Mouse (Mus musculus): ENCODE results near the gene Lpp. TPM values are rescaled to one million over a fixed set of nuclear protein-coding genes. Genes with fewer than 3 reads are reported as not detected.

Gene Lpp
- polyA plus RNA-seq, 1 experiment from 2014 or later = 79.9 TPM

DNA sequence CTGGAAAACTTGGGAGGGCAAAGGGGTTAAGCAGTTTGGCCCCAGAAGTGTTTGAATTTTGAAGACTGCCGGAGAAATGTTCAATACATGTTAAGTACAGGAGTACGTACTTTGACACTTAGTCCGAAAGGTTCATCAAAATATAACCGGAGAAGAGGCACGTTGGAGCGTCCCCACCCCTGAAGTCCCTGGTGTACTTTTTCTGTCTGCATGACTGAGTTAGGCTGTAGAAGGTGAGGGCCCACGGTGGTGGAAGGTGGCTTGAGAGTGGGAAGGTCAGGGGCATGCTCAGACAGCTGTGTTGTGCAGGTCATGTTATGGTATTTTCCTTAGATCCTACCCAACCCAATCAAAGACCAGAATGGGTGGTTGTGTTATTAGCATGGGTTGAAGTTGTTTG lies 1.4 kb upstream of the Lpp start:
- Histone ChIP-seq H3K27me3 (ENCODE audit: insufficient read depth, low read length) (no peaks in the 10 kb centered on the region), H3K9me3 (ENCODE audit: low read depth, low read length) (no peaks in the 10 kb centered on the region), H3K36me3 (ENCODE audit: insufficient read depth) (no peaks in the 10 kb centered on the region), H3K4me3 (ENCODE audit: low read depth, low read length) (no peak overlapping the region), H3K4me1 (ENCODE audit: insufficient read depth) (peaks cover 16% of the 10 kb centered on the region), H3K9ac (no peak overlapping the region; the same call in 1 of the 2 replicates), H3K27ac (ENCODE audit: low read depth) (peak overlapping the region; percentile 100), H3K4me2 (peak overlapping the region; percentile 79)
- WGBS = 75% methylated on average over 7 of the region's 7 CpGs
- TF ChIP-seq CTCF (IDR thresholded peaks at IDR 0.05; ENCODE audit: low read depth) = no peak
- DNase-seq = no peak
- ATAC-seq (ENCODE audit: insufficient read depth) = no peak

DNA sequence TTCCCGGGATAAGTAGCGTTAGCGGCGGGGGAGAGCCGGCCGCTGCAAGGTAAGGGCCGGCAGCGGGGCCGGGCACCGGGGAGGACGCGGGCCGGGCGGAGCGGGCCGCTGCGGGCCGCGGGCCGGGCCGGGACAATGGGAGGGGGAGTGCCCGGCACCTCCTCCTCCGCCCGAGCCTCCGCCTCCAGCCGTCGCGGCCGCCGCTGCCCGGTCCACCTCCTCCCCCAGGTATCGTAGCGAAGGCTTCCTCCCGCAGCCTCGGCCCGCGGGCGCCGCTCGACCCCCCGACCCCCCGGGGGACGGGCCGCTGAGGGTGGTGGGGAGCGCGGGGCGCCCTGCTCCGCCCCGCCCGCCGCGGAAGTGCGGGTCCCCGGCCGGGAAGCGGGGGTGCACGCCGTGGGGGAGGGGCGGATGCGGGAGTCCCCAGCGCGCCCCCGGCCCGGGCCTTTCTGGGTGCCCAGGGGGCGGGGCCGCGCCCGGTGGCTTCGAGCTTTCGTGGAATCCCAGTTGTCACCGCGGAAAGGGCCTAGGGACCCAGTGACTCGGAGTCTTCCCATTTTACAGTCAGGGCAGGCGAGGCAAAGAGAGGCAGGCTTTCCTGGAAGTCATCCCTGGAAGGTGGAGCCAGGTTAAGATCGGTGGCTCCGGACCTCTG lies 376 bp downstream of the Lpp start:
- TF ChIP-seq CTCF (IDR thresholded peaks at IDR 0.05; ENCODE audit: low read depth) = no peak
- WGBS = under 1% methylated on average over 61 of the region's 76 CpGs

DNA sequence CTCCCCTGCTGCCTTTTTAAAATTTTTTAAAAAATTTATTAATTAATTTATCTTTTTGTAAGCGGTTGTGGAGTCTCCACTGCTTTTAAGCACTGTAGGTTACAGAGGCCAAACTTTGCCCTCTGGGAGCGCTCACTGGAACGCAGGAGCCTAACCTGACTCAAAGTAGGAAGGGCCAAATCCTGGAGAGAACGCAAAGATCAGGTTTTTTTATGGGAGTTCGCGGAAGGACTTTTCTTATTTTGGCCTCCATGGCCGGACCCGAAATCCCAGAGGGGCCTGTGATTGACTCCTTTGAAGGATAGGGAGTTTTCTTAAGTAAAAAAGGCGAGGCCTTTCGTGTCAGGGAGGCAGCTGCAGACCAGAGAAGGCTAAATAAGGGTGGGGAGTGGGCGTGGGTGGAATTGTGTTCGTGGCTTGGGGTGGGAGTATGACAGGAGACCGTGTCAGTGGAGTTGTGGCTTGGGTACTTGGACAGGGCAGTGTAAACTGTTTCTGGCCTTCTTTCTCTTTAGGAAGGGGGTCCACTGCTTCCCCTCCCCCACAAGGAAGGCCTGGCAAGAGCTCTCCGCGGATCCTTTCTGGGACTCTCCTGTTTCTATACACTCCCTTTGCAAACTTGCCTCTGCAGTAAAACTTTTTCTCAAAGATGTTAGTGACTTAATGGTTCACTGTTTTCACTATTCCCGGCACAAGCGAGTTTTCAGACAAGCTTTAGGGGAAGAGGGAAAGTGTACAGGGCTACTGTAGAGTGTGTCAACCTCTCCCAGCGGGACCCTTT lies 1.1 kb downstream of the Lpp start:
- Histone ChIP-seq H3K27ac (ENCODE audit: low read depth) (peak overlapping the region; percentile 100), H3K4me3 (ENCODE audit: low read depth, low read length) (peak overlapping the region; percentile 83), H3K4me2 (peak overlapping the region; percentile 79), H3K27me3 (ENCODE audit: insufficient read depth, low read length) (no peaks in the 10 kb centered on the region), H3K4me1 (ENCODE audit: insufficient read depth) (peaks cover 21% of the 10 kb centered on the region), H3K36me3 (ENCODE audit: insufficient read depth) (no peaks in the 10 kb centered on the region), H3K9ac (peak overlapping the region; percentile 98), H3K9me3 (ENCODE audit: low read depth, low read length) (no peaks in the 10 kb centered on the region)
- peak; percentile 71 for DNase-seq
- no peak for ATAC-seq (ENCODE audit: insufficient read depth)
- 4% methylated on average over 18 of the region's 18 CpGs for WGBS
- no peak for TF ChIP-seq CTCF (IDR thresholded peaks at IDR 0.05; ENCODE audit: low read depth)

More for the DNA sequence above, 376 bp downstream of the Lpp start:
- DNase-seq (peak; percentile 74), ATAC-seq (ENCODE audit: insufficient read depth) (peak; percentile 64)
- H3K36me3 ChIP-seq (ENCODE audit: insufficient read depth) = no peaks in the 10 kb centered on the region
- H3K4me1 ChIP-seq (ENCODE audit: insufficient read depth) = peaks cover 21% of the 10 kb centered on the region
- peak overlapping the region; percentile 79 for H3K4me2 ChIP-seq
- peak overlapping the region; percentile 83 for H3K4me3 ChIP-seq (ENCODE audit: low read depth, low read length)
- no peaks in the 10 kb centered on the region for H3K27me3 ChIP-seq (ENCODE audit: insufficient read depth, low read length)
- peak overlapping the region; percentile 98 for H3K9ac ChIP-seq
- H3K9me3 ChIP-seq (ENCODE audit: low read depth, low read length) = no peaks in the 10 kb centered on the region
- peak overlapping the region; percentile 100 for H3K27ac ChIP-seq (ENCODE audit: low read depth)

DNA sequence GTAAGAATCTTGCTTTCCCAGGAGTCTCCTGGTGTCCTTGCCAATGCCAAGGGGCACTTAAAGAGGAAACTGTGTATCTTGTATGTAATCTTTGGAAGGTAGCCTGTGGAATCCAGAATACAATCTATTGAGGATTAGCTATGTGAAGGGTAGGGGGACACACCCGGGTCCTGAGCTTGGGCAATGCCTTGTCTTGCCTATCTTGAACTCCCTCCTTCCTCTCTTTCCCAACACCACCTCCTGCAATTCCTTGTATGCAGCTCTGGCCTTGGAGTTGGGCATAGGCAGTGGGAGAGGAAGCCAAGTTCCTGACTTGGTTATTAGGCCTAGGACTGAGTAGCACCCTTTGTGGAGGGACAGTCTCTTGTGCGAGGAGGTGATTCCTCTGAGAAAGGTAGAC lies 1.8 kb downstream of the Lpp start:
- DNase-seq (no peak), ATAC-seq (ENCODE audit: insufficient read depth) (no peak)
- Histone ChIP-seq H3K27me3 (ENCODE audit: insufficient read depth, low read length) (no peaks in the 10 kb centered on the region), H3K9me3 (ENCODE audit: low read depth, low read length) (no peaks in the 10 kb centered on the region), H3K9ac (peak overlapping the region; percentile 98), H3K27ac (ENCODE audit: low read depth) (peak overlapping the region; percentile 100; the same call in 1 of the 2 replicates), H3K4me3 (ENCODE audit: low read depth, low read length) (peak overlapping the region; percentile 83), H3K4me1 (ENCODE audit: insufficient read depth) (peaks cover 21% of the 10 kb centered on the region), H3K4me2 (peak overlapping the region; percentile 79), H3K36me3 (ENCODE audit: insufficient read depth) (no peaks in the 10 kb centered on the region)
- WGBS = 76% methylated on average over 2 of the region's 2 CpGs
- TF ChIP-seq CTCF (IDR thresholded peaks at IDR 0.05; ENCODE audit: low read depth) = no peak

DNA sequence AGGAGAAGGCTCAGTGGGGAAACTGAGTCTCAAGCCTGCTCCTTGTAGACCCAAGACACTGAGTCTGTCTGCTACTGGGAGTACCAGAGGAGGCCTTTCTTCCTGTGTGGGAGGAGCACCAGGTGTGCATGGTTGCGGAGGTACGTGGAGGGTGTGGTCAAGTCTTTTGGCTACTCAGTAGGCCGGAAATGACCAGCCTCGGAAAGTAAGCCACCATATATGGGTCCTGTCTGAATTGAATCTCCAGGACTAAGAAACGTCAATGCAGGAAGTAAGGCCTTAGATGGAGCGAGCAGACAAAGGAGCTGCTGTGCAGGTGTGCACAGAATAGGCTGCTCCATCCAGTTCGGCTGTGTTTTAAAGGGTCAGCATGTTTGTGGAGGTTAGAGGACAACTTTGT lies 3.2 kb downstream of the Lpp start:
- DNase-seq (no peak), ATAC-seq (ENCODE audit: insufficient read depth) (no peak)
- WGBS = 70% methylated on average over 7 of the region's 7 CpGs
- Histone ChIP-seq H3K9me3 (ENCODE audit: low read depth, low read length) (no peaks in the 10 kb centered on the region), H3K27me3 (ENCODE audit: insufficient read depth, low read length) (no peaks in the 10 kb centered on the region), H3K9ac (no peak overlapping the region), H3K36me3 (ENCODE audit: insufficient read depth) (no peaks in the 10 kb centered on the region), H3K4me2 (no peak overlapping the region; the same call in 1 of the 2 replicates), H3K4me1 (ENCODE audit: insufficient read depth) (peaks cover 21% of the 10 kb centered on the region), H3K4me3 (ENCODE audit: low read depth, low read length) (no peak overlapping the region), H3K27ac (ENCODE audit: low read depth) (0 out of 2 replicates have a peak overlapping the region, but pooled peaks have one; percentile 6)
- no peak for TF ChIP-seq CTCF (IDR thresholded peaks at IDR 0.05; ENCODE audit: low read depth)

DNA sequence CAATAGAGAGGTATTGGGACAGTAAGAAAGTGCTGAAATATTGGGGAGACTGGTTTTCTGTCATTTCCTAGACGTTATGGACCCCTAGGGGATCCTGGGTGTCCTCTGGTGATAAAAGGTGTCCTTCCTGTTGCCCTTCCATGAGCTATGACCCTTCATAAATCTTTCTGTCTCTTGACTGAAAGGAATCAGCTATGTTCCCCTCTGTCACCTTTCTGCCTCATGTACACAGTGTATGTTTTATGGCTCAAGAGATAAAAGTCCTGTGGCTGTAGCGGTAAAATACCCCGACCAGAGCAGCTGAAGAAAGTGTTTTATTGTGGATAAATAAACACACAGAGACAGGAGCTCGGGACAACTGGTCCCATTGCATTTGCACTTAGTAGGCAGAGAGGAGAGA lies 5.2 kb downstream of the Lpp start:
- no peak for TF ChIP-seq CTCF (IDR thresholded peaks at IDR 0.05; ENCODE audit: low read depth)
- Histone ChIP-seq H3K27me3 (ENCODE audit: insufficient read depth, low read length) (no peaks in the 10 kb centered on the region), H3K9ac (no peak overlapping the region), H3K4me2 (no peak overlapping the region), H3K4me1 (ENCODE audit: insufficient read depth) (peaks cover 17% of the 10 kb centered on the region), H3K9me3 (ENCODE audit: low read depth, low read length) (no peaks in the 10 kb centered on the region), H3K4me3 (ENCODE audit: low read depth, low read length) (no peak overlapping the region), H3K36me3 (ENCODE audit: insufficient read depth) (peaks cover 2% of the 10 kb centered on the region; the same call in 1 of the 2 replicates), H3K27ac (ENCODE audit: low read depth) (no peak overlapping the region)
- 19% methylated on average over 4 of the region's 4 CpGs for WGBS
- no peak for ATAC-seq (ENCODE audit: insufficient read depth)
- no peak for DNase-seq

DNA sequence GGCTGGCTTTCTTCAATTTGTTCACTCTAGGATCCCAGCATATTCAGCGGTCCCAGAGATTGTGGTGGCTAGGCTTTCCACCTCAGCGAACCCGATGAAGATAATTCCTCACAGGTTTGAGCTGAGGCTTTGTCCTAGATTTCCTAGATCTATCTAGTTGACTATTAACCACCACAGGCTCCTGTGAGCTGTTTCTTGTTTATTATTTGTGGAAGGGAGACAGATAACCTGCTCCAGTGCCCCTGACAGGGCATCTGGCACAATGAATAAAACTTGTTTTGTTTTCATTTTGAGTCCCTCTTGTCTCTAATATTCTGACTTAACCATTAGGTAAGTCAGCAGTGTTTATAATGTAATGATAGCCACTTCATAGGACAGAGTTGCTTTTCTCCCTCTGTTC lies 5.6 kb downstream of the Lpp start:
- peaks cover 6% of the 10 kb centered on the region; the same call in 1 of the 2 replicates for H3K36me3 ChIP-seq (ENCODE audit: insufficient read depth)
- H3K4me3 ChIP-seq (ENCODE audit: low read depth, low read length) = no peak overlapping the region
- no peak overlapping the region for H3K4me2 ChIP-seq
- H3K9me3 ChIP-seq (ENCODE audit: low read depth, low read length) = no peaks in the 10 kb centered on the region
- DNase-seq = no peak
- H3K27me3 ChIP-seq (ENCODE audit: insufficient read depth, low read length) = no peaks in the 10 kb centered on the region
- H3K9ac ChIP-seq = no peak overlapping the region
- peaks cover 17% of the 10 kb centered on the region for H3K4me1 ChIP-seq (ENCODE audit: insufficient read depth)
- WGBS = 47% methylated on average over 3 of the region's 3 CpGs
- ATAC-seq (ENCODE audit: insufficient read depth) = no peak
- H3K27ac ChIP-seq (ENCODE audit: low read depth) = no peak overlapping the region
- no peak for TF ChIP-seq CTCF (IDR thresholded peaks at IDR 0.05; ENCODE audit: low read depth)
